Mouse (Mus musculus): ENCODE results near the gene Uba7. TPM values are rescaled to one million over a fixed set of nuclear protein-coding genes. Genes with fewer than 3 reads are reported as not detected.

Gene Uba7
- polyA plus RNA-seq, 1 experiment from 2014 or later: 47.4 TPM

Other genes with a start within 250 kb of the Uba7 start
- gene Rbm5, start 204.5 kb upstream of the Uba7 start, polyA plus RNA-seq (2014; fragmentation: Nextera tagmentation; extraction: Ambion mirVana): 115 and 123 TPM in 2 replicates
- 60.0 and 60.9 TPM in 2 replicates for gene Rbm6, start 102.3 kb upstream of the Uba7 start, polyA plus RNA-seq (2014; fragmentation: Nextera tagmentation; extraction: Ambion mirVana)
- gene Mon1a, start 87.4 kb upstream of the Uba7 start, polyA plus RNA-seq (2014; fragmentation: Nextera tagmentation; extraction: Ambion mirVana): 8.9 and 11.0 TPM in 2 replicates
- 1.3 and 1.5 TPM in 2 replicates for gene Mst1r, start 68.6 kb upstream of the Uba7 start, polyA plus RNA-seq (2014; fragmentation: Nextera tagmentation; extraction: Ambion mirVana)
- not detected in 2 replicates for gene Actl11, start 47.0 kb upstream of the Uba7 start, polyA plus RNA-seq (2014; fragmentation: Nextera tagmentation; extraction: Ambion mirVana)
- 0.56 and 0.88 TPM in 2 replicates for gene Camkv, start 39.8 kb upstream of the Uba7 start, polyA plus RNA-seq (2014; fragmentation: Nextera tagmentation; extraction: Ambion mirVana)
- gene Traip, start 25.4 kb upstream of the Uba7 start, polyA plus RNA-seq (2014; fragmentation: Nextera tagmentation; extraction: Ambion mirVana): 30.4 and 32.9 TPM in 2 replicates
- 2.0 TPM in 2 replicates for gene Gm20661, start 7.6 kb downstream of the Uba7 start, polyA plus RNA-seq (2014; fragmentation: Nextera tagmentation; extraction: Ambion mirVana)
- 74.8 and 76.2 TPM in 2 replicates for gene Inka1, start 10.4 kb downstream of the Uba7 start, polyA plus RNA-seq (2014; fragmentation: Nextera tagmentation; extraction: Ambion mirVana)
- gene Cdhr4, start 17.0 kb downstream of the Uba7 start, polyA plus RNA-seq (2014; fragmentation: Nextera tagmentation; extraction: Ambion mirVana): 5.1 and 5.6 TPM in 2 replicates
- gene Gm20662, start 20.8 kb downstream of the Uba7 start, polyA plus RNA-seq (2014; fragmentation: Nextera tagmentation; extraction: Ambion mirVana): 0.69 TPM in 1 of 2 replicates, not detected in the other
- gene Ip6k1, start 27.0 kb downstream of the Uba7 start, polyA plus RNA-seq (2014; fragmentation: Nextera tagmentation; extraction: Ambion mirVana): 26.6 and 27.3 TPM in 2 replicates
- 26.5 and 30.0 TPM in 2 replicates for gene Gmppb, start 73.7 kb downstream of the Uba7 start, polyA plus RNA-seq (2014; fragmentation: Nextera tagmentation; extraction: Ambion mirVana)
- 2.3 TPM in 2 replicates for gene Amigo3, start 77.7 kb downstream of the Uba7 start, polyA plus RNA-seq (2014; fragmentation: Nextera tagmentation; extraction: Ambion mirVana)
- gene Mst1, start 104.9 kb downstream of the Uba7 start, polyA plus RNA-seq (2014; fragmentation: Nextera tagmentation; extraction: Ambion mirVana): 9.7 and 12.5 TPM in 2 replicates
- gene Rnf123, start 107.8 kb downstream of the Uba7 start, polyA plus RNA-seq (2014; fragmentation: Nextera tagmentation; extraction: Ambion mirVana): 59.1 and 59.2 TPM in 2 replicates
- 159 and 167 TPM in 2 replicates for gene Apeh, start 119.1 kb downstream of the Uba7 start, polyA plus RNA-seq (2014; fragmentation: Nextera tagmentation; extraction: Ambion mirVana)
- 5.2 and 5.7 TPM in 2 replicates for gene Bsn, start 214.9 kb downstream of the Uba7 start, polyA plus RNA-seq (2014; fragmentation: Nextera tagmentation; extraction: Ambion mirVana)